Mouse (Mus musculus) midbrain, embryonic 14.5 days (tissue): ENCODE measurements around the gene Hist1h3f. TPM values are rescaled to one million over a fixed set of nuclear protein-coding genes. Genes with fewer than 3 reads are reported as not detected.
"Not testable (repeated sequence)": the region's sequence is repeated elsewhere in the genome, so short reads cannot be mapped to it uniquely, and the experiment has no call there.

Experiments
- ATAC-seq: fragments of 200-750 bp; cut with Nextera tagmentation; 2 replicates; pipeline ENCODE4 v1.8.0; 2017; ENCODE audit warnings: moderate number of reproducible peaks, moderate library complexity; ENCODE audit not compliant: low FRiP score, low TSS enrichment
- DNase-seq: peaks from one replicate; pipeline ENCODE4 v3.0.0-alpha.2; 2015
- H3K27ac ChIP-seq: fragments of 300-500 bp; sonication (generic); replicated peaks from 2 replicates; pipeline ENCODE4 v1.5.1; 2014; ENCODE audit warnings: mild to moderate bottlenecking, low read depth, low read length, moderate library complexity
- H3K27me3 ChIP-seq: fragments of 300-500 bp; sonication (generic); 2 replicates; pipeline ENCODE4 v1.6.1; 2014; ENCODE audit warnings: low read length, control low read depth, mixed read lengths; ENCODE audit not compliant: control insufficient read depth, insufficient read depth
- H3K36me3 ChIP-seq: fragments of 300-500 bp; sonication (generic); 2 replicates; pipeline ENCODE4 v1.6.1; 2014; ENCODE audit warnings: low read length, control low read depth; ENCODE audit not compliant: control insufficient read depth, insufficient read depth
- H3K4me1 ChIP-seq: fragments of 300-500 bp; sonication (generic); 2 replicates; pipeline ENCODE4 v1.6.1; 2014; ENCODE audit warnings: mild to moderate bottlenecking, antibody characterized with exemption, low read length, control low read depth; ENCODE audit not compliant: control insufficient read depth, insufficient read depth
- H3K4me2 ChIP-seq: fragments of 300-500 bp; sonication (generic); 2 replicates; pipeline ENCODE4 v1.6.1; 2014; ENCODE audit warnings: mild to moderate bottlenecking, low read length, moderate library complexity
- H3K4me3 ChIP-seq: fragments of 300-500 bp; sonication (generic); replicated peaks from 2 replicates; pipeline ENCODE4 v1.5.1; 2014; ENCODE audit warnings: low read depth, low read length
- H3K9ac ChIP-seq: fragments of 300-500 bp; sonication (generic); replicated peaks from 2 replicates; pipeline ENCODE4 v1.6.1; 2014; ENCODE audit warnings: mild to moderate bottlenecking, low read length, moderate library complexity
- H3K9me3 ChIP-seq: fragments of 300-500 bp; sonication (generic); 2 replicates; pipeline ENCODE4 v1.6.1; 2016; ENCODE audit warnings: low read length, control low read depth, mixed read lengths; ENCODE audit not compliant: control insufficient read depth
- WGBS: fragments of 180-500 bp; shearing (Covaris S2); extraction: QIAGEN DNeasy Blood & Tissue Kit; methylation state at CpG from one replicate; pipeline ENCODE4 v1.1.7; 2014; 5-methylcytosine and 5-hydroxymethylcytosine counted together
- microRNA-seq: library from miRNA; unstranded; fragments of <30 nt; microRNA quantifications from one replicate; pipeline ENCODE4, GENCODE M21; 2016
- polyA plus RNA-seq: library from polyadenylated mRNA; unstranded; fragments of >200 nt; fragmentation: Nextera tagmentation; extraction: Ambion mirVana; gene quantifications from 2 replicates; pipeline ENCODE4 v1.2.1, GENCODE M21; 2014

Gene Hist1h3f
- polyA plus RNA-seq, 1 experiment from 2014 or later = 0.47 TPM

DNA sequence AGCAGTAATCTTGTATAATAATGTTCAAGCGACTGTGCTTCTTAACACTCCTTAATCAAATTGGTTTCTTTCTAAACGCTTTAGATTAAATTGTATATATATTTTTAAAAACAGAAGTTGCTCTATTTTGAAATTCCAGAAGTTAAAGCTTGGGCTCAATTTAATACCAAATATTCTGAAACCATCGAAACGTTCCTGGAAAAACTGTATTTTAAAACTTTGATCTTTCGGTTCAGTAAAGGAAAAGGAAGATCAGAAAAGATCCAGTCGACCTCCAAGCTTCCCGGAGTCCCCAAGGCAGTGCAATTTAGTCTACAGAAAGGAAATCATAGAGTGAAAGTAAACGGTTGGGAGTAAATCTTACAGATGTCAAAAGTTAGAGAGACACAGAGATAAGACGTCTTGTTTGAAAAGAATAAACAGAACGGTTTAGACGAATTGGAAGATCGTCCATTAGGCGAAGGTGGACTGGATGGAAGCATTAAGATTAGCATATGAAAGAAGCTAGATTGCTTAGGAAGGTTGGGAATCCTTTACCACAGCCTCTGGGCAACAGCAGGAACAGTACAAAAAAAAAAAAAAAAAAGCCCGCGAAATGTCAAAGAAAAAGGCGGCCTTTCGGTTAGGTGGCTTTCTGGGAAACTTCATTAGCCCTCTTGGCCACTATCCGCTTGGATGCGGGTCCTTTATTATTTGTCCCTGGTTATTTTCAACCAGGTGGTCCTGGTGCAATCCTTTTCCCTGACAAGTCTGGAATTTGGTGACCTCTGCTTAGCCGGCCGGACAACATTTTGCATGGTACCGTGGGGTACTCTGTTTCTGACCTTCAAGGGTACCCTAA, 42.5 kb downstream of the Hist1h3f start:
- DNase-seq = peak; percentile 34
- Histone ChIP-seq H3K27ac (peak overlapping the region; percentile 23; the same call in 1 of the 2 replicates), H3K9me3 (no peaks in the 10 kb centered on the region), H3K27me3 (no peaks in the 10 kb centered on the region), H3K9ac (no peak overlapping the region; the same call in 1 of the 2 replicates), H3K4me2 (peak overlapping the region; percentile 90), H3K4me1 (peaks cover 16% of the 10 kb centered on the region), H3K4me3 (peak overlapping the region; percentile 51), H3K36me3 (no peaks in the 10 kb centered on the region)
- WGBS = under 1% methylated on average over 22 of the region's 22 CpGs
- ATAC-seq = no peak

DNA sequence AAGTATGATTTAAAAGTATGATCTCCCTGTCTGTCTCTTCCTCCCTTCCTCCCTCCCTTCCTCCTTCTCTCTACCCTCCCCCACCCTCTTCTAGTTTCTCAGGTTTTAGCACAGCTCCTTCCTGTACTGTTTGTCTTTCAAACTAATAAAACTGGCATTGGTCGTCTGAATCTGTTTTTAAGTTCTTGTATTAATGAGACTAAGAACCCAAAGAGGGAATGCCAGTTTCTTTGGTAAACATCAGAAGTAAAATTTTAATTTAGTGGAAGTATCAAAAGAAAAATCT, 43.0 kb downstream of the Hist1h3f start:
- no peaks in the 10 kb centered on the region for H3K36me3 ChIP-seq
- H3K4me3 ChIP-seq = peak overlapping the region; percentile 51
- H3K4me1 ChIP-seq = peaks cover 13% of the 10 kb centered on the region
- H3K9ac ChIP-seq = no peak overlapping the region; the same call in 1 of the 2 replicates
- peak overlapping the region; percentile 90 for H3K4me2 ChIP-seq
- no peaks in the 10 kb centered on the region for H3K9me3 ChIP-seq
- DNase-seq (no peak), ATAC-seq (no peak)
- no peaks in the 10 kb centered on the region for H3K27me3 ChIP-seq
- 2% methylated on average over 1 of the region's 1 CpGs for WGBS
- 0 out of 2 replicates have a peak overlapping the region, but pooled peaks have one; percentile 23 for H3K27ac ChIP-seq

DNA sequence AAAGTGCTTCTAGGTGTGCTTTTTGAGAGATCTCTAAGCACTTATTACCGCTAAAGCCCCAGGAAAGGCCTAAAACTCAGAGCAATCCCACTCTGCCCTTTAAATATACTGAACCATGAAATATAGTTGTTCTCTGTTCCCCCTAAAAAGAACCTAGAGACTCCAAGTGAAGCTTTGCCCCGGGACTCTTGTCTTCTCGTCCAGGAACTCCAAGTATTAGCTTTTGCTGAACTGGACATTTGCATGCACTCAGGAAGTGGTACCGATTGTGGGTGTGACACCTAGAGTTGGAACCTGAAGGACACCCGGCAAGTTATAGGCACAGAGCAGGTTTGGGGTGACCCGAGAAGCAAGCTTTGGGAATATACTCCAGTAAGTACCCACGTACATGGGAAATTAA, 47.4 kb downstream of the Hist1h3f start:
- no peak overlapping the region for H3K4me3 ChIP-seq
- H3K4me1 ChIP-seq = no peaks in the 10 kb centered on the region; the same call in 1 of the 2 replicates
- H3K9me3 ChIP-seq = no peaks in the 10 kb centered on the region
- no peaks in the 10 kb centered on the region for H3K36me3 ChIP-seq
- no peak overlapping the region for H3K4me2 ChIP-seq
- H3K27me3 ChIP-seq = no peaks in the 10 kb centered on the region
- no peak for ATAC-seq
- H3K27ac ChIP-seq = no peak overlapping the region
- 93% methylated on average over 7 of the region's 7 CpGs for WGBS
- no peak for DNase-seq
- H3K9ac ChIP-seq = no peak overlapping the region

DNA sequence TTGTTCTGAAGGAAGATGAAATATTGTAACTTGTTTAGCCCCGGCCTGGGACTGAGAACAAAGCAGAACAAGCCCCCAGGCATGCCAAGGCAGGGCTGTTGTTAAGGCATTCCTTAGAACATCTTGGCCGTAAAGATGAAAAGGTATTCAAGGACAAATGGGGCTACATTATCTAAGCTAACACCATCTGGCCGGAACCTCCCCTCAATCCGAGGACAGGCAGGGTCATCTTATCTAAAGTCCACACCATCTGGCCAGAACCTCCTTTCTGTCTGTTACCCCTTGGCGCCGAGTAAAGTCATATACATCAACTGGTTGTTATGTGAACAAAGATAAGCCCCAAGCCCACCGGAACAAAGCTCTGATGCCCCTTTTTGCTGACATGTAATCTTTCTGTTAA, 48.0 kb downstream of the Hist1h3f start:
- not testable (repeated sequence) for ATAC-seq, H3K4me3 ChIP-seq, H3K27me3 ChIP-seq, H3K9me3 ChIP-seq, H3K4me2 ChIP-seq, H3K27ac ChIP-seq, H3K9ac ChIP-seq, DNase-seq, H3K4me1 ChIP-seq, H3K36me3 ChIP-seq
- 97% methylated on average over 7 of the region's 7 CpGs for WGBS

DNA sequence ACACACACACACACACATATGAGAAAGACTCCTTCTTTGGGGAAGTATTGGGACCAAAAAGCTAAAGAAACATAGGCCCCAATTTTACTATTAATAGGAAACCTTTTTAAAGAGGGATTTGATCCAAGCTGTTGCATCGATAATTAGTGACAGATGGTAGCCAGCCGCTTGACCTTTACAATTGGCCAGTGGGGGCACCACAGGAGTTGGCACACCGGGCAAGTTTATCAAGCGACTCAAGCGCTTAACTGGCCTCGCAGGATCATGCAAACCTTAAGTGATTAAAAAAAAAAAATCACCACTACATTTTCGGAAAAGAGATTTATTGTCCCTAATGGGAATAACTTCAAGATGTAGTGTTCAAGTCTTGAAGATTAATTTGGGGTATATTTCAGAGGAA, 48.8 kb downstream of the Hist1h3f start:
- H3K9me3 ChIP-seq = no peaks in the 10 kb centered on the region
- 89% methylated on average over 7 of the region's 7 CpGs for WGBS
- H3K27me3 ChIP-seq = no peaks in the 10 kb centered on the region
- H3K4me1 ChIP-seq = no peaks in the 10 kb centered on the region
- ATAC-seq (no peak), DNase-seq (no peak)
- no peak overlapping the region for H3K4me2 ChIP-seq
- H3K9ac ChIP-seq = no peak overlapping the region
- H3K27ac ChIP-seq = no peak overlapping the region
- H3K4me3 ChIP-seq = no peak overlapping the region
- H3K36me3 ChIP-seq = no peaks in the 10 kb centered on the region

DNA sequence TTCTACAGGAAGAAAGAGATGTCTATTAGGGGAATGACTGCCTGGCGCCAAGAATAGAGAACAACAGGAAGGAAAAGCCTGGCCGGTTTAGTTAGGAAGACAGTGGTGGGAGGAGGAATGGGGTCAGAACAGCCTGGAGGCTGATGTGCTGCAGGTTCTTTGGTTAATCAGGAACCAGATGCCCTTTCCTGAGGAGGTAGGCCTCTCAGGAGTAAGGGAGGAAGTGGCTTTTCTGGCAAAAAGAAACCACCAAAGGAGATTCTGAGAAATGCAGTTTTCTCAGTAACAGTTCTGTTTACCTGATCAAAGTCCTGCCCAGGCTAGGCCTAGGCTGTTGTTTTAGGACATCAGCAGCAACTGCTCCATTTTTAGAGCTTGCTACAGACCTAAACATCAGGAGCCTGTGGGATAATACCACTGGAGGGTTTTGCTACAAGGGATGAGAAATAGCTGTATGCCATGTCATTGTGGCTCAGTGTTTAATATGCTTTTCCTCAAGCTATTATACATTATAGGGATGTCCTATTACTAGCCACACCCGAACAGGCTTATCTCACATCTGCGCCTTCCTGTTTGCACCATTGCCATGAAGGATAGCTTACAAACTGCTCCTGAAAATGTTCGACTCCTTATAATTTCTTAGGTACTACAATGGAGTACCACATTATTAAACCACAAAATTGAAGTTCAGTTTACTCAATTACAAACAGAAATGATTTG, 49.4 kb downstream of the Hist1h3f start:
- no peak overlapping the region for H3K4me2 ChIP-seq
- no peak overlapping the region for H3K27ac ChIP-seq
- no peak for DNase-seq
- no peak overlapping the region for H3K9ac ChIP-seq
- no peaks in the 10 kb centered on the region for H3K9me3 ChIP-seq
- WGBS = 86% methylated on average over 5 of the region's 5 CpGs
- no peaks in the 10 kb centered on the region for H3K36me3 ChIP-seq
- no peak for ATAC-seq
- no peak overlapping the region for H3K4me3 ChIP-seq
- no peaks in the 10 kb centered on the region for H3K27me3 ChIP-seq
- no peaks in the 10 kb centered on the region for H3K4me1 ChIP-seq

Small RNA genes within 50 kb of the gene (microRNA-seq; reads per million reads assigned to microRNA genes)
- gene Gm44297 (not detected), gene Gm44359 (not detected), gene Gm44394 (not detected), gene n-TStga1 (0.59 reads per million)

Other genes starting within 250 kb of the Hist1h3f start
- 41.2 and 64.4 TPM in 2 replicates for gene Zfp322a, start 174.8 kb upstream of the Hist1h3f start, polyA plus RNA-seq
- gene Abt1, start 120.2 kb upstream of the Hist1h3f start, polyA plus RNA-seq = 9.3 and 9.9 TPM in 2 replicates
- gene Btn1a1, start 78.2 kb upstream of the Hist1h3f start, polyA plus RNA-seq = 0.09 TPM in 1 of 2 replicates, not detected in the other
- gene Btn2a2, start 55.2 kb upstream of the Hist1h3f start, polyA plus RNA-seq = not detected in 2 replicates
- gene Hist1h4h, start 13.0 kb upstream of the Hist1h3f start, polyA plus RNA-seq = 4.1 and 6.4 TPM in 2 replicates
- 3.4 and 4.6 TPM in 2 replicates for gene Hist1h2af, start 10.1 kb upstream of the Hist1h3f start, polyA plus RNA-seq
- gene Hist1h3g, start 8.6 kb upstream of the Hist1h3f start, polyA plus RNA-seq = 0.77 and 1.4 TPM in 2 replicates
- 0.13 and 0.30 TPM in 2 replicates for gene Hist1h2bh, start 660 bp upstream of the Hist1h3f start, polyA plus RNA-seq
- not detected in 2 replicates for gene Hist1h4f, start 7.6 kb downstream of the Hist1h3f start, polyA plus RNA-seq
- 0.11 and 0.18 TPM in 2 replicates for gene Hist1h1d, start 9.2 kb downstream of the Hist1h3f start, polyA plus RNA-seq
- gene Hist1h3e, start 18.3 kb downstream of the Hist1h3f start, polyA plus RNA-seq = 3.1 and 3.8 TPM in 2 replicates
- 30.2 and 34.0 TPM in 2 replicates for gene Hist1h2ae, start 27.2 kb downstream of the Hist1h3f start, polyA plus RNA-seq
- gene Hist1h2bg, start 27.3 kb downstream of the Hist1h3f start, polyA plus RNA-seq = 1.4 and 2.6 TPM in 2 replicates
- 1.5 and 2.7 TPM in 2 replicates for gene Hist1h2bf, start 30.1 kb downstream of the Hist1h3f start, polyA plus RNA-seq
- gene Hist1h2ad, start 30.3 kb downstream of the Hist1h3f start, polyA plus RNA-seq = 2.1 and 2.2 TPM in 2 replicates
- 1.6 and 2.0 TPM in 2 replicates for gene Hist1h3d, start 31.7 kb downstream of the Hist1h3f start, polyA plus RNA-seq
- 38.1 and 40.0 TPM in 2 replicates for gene Hist1h4d, start 37.5 kb downstream of the Hist1h3f start, polyA plus RNA-seq
- 0.72 and 1.4 TPM in 2 replicates for gene Hist1h2be, start 77.1 kb downstream of the Hist1h3f start, polyA plus RNA-seq
- gene Hist1h1e, start 78.5 kb downstream of the Hist1h3f start, polyA plus RNA-seq = 4.4 and 8.6 TPM in 2 replicates
- gene Hist1h2ac, start 139.9 kb downstream of the Hist1h3f start, polyA plus RNA-seq = 0.57 and 0.67 TPM in 2 replicates
- 13.1 and 17.3 TPM in 2 replicates for gene Hist1h2bc, start 140.1 kb downstream of the Hist1h3f start, polyA plus RNA-seq
- not detected in 2 replicates for gene Hist1h1t, start 151.8 kb downstream of the Hist1h3f start, polyA plus RNA-seq
- gene Hist1h4c, start 154.4 kb downstream of the Hist1h3f start, polyA plus RNA-seq = 2.9 and 4.3 TPM in 2 replicates
- 0.77 and 3.9 TPM in 2 replicates for gene Hfe, start 166.8 kb downstream of the Hist1h3f start, polyA plus RNA-seq
- 5.7 and 9.2 TPM in 2 replicates for gene Hist1h1c, start 194.8 kb downstream of the Hist1h3f start, polyA plus RNA-seq
- 1.2 TPM in 2 replicates for gene Hist1h3c, start 201.6 kb downstream of the Hist1h3f start, polyA plus RNA-seq
- gene Hist1h2bb, start 202.7 kb downstream of the Hist1h3f start, polyA plus RNA-seq = 0.51 TPM in 1 of 2 replicates, not detected in the other
- 11.3 and 13.5 TPM in 2 replicates for gene Hist1h2ab, start 207.1 kb downstream of the Hist1h3f start, polyA plus RNA-seq
- gene Hist1h3b, start 208.2 kb downstream of the Hist1h3f start, polyA plus RNA-seq = 3.5 and 4.0 TPM in 2 replicates
- 2.8 and 5.0 TPM in 2 replicates for gene Hist1h4b, start 213.0 kb downstream of the Hist1h3f start, polyA plus RNA-seq
- gene Hist1h4a, start 217.2 kb downstream of the Hist1h3f start, polyA plus RNA-seq = 0.47 and 1.1 TPM in 2 replicates
- 2.2 TPM in 2 replicates for gene Hist1h3a, start 218.3 kb downstream of the Hist1h3f start, polyA plus RNA-seq
- gene Hist1h1a, start 219.6 kb downstream of the Hist1h3f start, polyA plus RNA-seq = 0.93 TPM in 1 of 2 replicates, not detected in the other
- gene Trim38, start 225.9 kb downstream of the Hist1h3f start, polyA plus RNA-seq = not detected in 2 replicates